Mouse (Mus musculus) CD4-positive, CD25-positive, alpha-beta regulatory T cell, adult 4 months (primary cell): Measurements from ENCODE around the gene Dlec1. TPM values are rescaled to one million over a fixed set of nuclear protein-coding genes. Genes with fewer than 3 reads are reported as not detected.

Experiments
- ATAC-seq: one replicate; pipeline ENCODE4 v1.8.0; 2017
- polyA plus RNA-seq, 2 experiments: library from polyadenylated mRNA; unstranded; fragments of 100-300 nt; shearing (Covaris generic); gene quantifications; one replicate each; pipeline ENCODE4 v1.2.1; 2017

Gene Dlec1
- polyA plus RNA-seq, 2 experiments from 2014 or later: not detected

DNA sequence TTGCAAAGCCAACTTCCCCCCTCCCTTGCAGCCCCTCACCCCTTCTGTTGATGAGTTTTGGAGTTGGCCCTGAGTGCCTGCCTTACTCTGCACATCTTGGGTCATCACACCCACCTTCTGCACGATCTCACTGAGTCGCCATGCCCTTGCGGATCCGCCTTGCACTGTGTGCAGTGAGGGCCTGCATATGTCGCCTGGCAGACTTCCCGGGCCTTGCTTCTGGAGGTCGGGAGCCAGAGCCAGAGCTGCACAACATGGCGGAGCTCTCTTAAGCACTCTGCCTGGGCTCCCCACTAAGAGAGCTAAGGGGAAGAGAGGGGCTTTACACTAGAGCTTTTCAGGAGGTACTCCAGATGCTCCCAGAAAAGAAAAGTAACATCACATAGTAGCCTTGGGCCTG lies 42.4 kb downstream of the Dlec1 start:
- no peak for ATAC-seq

DNA sequence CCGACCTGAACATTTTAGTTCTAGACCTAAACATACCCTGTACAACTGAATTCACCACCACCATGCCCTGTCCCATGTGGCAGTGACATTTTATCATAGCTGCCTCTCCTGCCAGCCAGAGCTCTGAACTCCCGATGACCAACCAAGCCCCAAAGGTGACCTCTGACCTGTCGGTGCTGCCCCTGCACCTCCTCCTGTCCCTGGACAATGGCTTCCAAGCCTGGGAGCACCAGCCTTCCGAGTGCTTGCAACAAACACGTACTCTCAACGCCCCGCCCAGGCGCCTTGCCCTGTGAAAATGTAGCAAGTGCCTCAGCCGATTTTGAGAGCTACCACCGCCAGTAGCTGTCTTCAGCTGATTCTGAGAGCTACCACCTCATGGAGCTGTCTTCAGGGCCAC lies 42.9 kb downstream of the Dlec1 start:
- ATAC-seq: no peak

DNA sequence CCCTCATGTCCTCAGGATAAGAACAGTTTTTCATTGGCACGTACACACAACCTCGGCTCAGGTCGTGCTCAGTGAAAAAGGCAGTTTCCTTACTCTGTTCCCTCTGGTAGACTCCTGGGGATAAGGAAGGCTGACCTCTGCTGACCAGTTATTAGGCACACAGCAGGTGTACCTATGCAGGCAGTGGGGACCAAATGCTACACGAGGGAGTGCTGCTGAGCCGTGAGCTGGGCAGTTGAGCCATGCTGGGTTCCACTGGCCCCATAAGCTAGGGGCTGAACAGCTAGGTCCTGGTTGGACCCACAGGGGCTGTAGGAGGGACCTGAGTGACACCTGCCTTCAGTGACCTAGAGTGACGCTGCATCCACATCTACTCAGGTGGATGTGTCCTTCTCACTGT lies 43.4 kb downstream of the Dlec1 start:
- no peak for ATAC-seq

DNA sequence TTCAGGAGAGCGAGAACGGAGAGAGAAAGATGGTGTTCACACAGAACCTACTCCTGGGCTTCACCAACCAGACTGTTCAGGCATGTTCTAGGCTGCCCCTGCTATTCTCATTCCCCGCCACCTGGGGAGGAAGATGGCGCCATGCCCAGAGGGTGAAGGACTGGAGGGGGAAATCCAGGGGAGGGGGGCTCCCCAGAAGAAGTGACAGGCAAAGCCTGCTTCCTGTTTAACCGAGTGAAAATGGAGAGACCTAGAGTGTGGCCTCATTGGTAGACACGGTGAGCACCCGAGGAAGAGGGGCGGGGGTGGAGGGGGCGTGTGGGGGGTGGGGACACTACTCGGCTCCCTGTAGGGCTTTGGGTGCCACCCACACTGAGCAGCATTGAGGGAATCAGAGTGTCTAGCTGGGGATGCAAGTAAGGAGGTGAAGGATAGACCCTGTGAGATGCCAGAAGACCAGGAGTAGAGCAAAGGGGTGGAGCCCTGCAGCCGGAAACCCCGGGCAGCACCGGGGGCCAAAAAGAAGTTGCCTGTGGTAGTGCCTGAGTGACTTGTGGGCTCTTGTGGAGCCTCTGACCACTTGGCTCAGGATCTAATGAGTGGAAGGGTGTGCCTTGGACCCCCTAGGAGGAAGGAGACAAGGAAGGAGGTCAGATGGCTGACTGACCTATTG lies 44.0 kb downstream of the Dlec1 start:
- ATAC-seq: no peak

DNA sequence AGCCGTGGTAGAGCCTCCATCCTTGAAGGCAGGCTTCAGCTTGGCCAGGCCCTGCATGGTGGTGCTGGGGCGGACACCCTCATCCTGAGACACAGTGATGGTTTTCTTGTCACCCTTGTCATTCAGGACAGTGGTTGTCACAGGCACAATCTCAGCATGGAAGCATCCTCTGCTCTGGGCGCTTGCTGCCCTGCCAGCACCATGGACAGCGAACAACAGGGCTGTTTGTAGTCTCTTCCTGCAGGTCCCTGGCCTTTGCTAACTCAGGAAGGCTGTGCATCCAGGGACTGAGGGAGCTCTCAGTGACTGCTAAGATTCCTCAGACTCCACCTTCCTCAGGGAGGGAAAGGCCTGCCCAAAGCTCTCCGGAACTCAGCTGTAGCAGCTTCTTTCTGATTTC lies 47.3 kb downstream of the Dlec1 start:
- no peak for ATAC-seq

DNA sequence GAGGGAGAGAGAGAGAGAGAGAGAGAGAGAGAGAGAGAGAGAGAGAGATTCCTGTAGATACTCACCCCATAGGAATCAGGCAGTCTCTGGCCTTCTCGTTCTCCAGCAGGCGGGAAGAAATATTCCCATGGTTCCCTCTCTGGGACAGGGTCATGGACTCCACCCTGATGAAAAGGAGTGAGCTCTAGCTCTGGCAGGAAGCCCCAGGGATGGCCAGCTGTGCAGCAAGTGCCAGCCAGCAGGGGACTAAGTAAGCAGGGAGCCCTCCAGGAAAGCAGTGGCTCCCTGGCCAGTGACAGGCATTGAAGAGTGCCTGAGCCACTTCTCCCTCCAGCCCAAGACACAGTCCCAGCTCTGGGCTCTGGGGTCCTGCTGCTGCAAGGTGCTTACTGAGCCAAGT lies 49.5 kb downstream of the Dlec1 start:
- ATAC-seq: no peak

DNA sequence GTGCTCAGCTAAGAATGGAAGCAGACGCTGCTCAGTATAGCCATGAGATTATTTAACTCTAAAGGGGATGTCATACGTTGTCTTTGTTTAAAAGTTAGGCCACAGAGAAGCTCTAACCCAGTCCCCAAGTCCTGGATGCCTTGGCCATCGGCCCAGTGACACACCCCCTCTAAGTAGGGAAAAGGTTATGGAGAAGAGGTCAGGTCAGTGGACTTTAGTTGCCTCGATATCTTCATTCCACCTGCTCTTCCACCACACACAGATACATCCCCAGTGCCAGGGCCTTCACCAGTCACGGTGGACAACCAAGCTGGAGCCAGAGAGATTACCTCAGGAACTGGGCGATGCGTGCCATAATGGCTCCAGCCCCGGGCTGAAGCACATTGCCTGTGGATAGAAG lies 53.1 kb downstream of the Dlec1 start:
- no peak for ATAC-seq

DNA sequence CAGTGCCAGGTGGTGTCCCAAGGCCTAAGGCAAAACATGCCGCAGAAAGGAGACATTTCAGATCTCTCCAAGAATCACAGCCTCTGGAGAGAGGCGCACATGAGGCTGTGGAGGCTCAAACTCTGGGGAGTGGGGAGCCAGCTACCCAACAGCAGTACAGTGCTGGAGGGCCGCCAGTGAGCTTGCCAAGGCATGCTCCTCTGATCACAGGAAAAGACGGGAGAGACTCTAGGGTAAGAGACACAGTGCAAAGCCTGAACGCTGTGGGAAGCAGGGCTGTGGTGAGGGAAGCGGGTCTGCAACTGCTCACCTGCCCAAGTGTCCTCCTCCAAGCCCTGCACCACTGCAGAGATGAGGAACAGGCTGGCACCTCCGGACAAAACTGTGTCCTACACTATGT lies 53.5 kb downstream of the Dlec1 start:
- ATAC-seq: no peak

DNA sequence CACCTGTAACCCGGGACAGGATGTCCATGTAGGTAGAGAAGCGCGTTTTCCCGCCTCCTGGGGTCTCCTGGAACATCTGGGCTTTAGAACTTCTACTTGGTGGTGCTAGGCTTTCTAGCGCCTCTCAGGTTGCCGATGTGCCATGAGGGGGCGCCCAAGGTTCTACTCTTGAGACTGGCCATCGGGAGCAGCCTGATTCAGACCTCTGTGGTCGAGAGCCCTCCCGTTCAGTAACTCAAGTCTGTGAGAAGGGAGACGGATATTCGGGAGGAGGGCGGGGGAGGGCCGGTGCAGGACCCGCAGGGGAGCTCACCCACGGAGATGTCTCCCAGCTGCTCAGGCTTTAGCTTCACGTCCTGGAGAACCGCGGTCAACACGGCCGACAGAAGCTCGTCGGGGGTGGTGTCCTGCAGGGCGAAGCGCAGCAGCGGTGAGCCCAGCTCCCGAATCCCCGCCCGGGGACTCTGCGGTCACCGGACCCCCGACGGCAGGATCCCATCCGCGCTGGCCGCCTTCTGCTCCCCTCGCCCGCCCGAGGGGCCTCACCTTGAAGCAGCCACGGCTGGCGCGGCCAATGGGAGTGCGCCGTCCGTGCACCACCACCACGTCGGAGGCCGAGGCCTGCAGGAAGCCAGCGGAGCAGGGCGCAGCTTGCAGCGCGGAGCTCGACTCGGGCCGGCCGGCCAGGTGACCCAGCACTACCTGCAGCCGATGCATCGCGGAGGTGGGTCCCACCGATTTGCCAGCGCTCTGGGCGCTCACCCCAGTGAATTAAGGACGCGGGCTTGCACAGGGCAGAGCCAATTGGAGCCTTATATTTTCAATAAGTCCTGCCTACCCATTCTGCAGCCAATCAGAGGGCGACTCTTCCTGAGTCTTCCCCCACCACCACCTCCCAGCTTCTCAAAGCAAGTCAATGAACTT lies 54.3 kb downstream of the Dlec1 start, which contains the start of gene Acaa1b:
Gene Acaa1b, minus strand, starts transcription at position 816 of the 924 bp plus-strand sequence.
- ATAC-seq: no peak

DNA sequence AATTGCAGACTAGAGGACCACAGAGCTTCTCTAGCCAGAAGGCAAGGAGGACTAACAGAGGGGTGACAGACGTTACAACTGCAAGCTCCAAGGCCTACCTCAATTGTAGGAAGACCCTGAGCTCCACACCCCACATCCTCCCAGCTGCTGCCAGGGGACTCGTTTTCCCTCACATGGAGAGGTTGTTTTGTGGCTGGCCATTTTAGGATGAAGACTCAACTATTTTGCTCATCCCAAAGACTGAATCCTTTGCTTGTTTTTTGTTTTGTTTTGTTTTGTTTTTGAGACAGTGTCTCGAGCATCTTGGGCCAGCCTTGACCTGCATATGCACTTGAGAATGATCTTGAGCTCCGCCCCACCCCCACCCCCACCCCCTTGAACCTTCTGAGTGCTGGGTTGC lies 56.6 kb downstream of the Dlec1 start, which contains the start of gene Gm47289:
Gene Gm47289, plus strand, starts transcription at position 301 of the 400 bp plus-strand sequence.
- ATAC-seq: no peak

DNA sequence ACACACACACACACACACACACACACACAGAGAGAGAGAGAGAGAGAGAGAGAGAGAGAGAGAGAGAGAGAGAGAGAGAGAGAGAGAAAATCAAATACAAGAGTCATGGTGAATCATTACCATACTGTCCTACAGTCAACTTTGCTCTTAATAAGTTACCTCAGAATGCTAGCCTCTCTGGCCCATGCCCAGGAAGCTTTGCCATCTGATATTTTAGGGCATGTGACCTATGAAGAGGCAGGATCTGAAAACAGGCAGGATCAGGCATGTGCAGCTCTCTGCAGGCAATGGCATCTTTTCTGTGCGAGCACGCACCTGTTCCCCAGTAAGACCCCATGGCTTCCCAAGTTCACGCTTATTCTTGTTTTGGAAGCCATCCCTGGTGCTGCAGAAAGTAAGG lies 58.4 kb downstream of the Dlec1 start:
- no peak for ATAC-seq

DNA sequence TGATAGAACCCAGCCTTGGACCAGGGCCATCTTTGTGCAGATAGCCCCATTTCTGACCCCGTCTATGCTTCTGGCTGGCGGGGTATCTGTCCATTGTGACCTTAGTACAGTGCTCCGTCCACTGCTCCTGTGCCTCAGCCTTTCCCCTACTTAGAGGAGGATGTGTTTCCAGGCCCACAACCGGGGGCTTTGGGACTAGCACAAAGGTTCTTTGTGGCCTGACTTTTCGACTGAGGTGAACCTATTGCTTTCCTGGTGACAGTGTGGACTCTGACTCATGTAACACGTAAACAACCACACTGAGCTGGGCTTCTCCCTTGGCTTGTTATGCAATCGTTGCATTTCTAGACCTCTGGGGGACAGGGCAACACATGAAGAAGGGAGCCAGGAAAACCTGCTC lies 62.5 kb downstream of the Dlec1 start:
- ATAC-seq: no peak

DNA sequence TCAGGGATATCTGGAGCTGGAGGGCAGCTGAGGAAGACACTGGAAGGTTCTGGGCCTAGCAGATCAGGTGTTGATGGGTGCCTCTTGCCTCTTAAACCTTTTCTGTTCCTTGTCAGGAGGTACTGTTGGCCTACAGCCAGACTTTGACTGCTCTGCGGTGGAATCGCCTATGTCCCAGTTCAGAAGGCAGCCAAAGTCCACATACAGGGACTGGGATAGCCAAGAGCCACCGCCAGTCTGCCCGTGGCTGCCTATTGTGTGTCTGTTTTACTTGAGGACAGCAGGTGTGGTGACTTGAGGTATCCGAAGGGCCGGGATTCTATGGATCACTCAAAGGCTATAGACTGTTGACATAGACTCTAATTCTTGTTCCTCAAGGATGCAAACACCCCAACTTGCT lies 63.3 kb downstream of the Dlec1 start:
- no peak for ATAC-seq

DNA sequence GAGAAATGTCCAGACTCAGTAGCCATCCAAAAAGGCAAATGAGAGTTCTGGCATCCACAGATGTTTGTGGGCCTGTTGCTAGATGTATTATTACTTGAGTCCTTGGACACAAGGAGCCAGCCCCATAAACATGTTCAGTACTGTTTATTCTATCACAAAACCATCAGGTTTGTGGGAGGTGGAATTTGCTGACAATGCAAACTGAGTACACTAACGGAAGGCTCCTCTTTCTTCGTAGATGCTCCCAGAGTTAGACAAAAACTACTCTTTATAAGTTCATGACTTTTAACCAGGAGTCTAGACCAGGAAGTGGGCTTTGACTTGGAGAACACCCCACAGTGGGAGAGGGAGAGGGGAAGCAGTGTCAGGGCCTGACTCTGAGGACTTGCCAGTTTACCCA lies 65.3 kb downstream of the Dlec1 start:
- ATAC-seq: no peak

DNA sequence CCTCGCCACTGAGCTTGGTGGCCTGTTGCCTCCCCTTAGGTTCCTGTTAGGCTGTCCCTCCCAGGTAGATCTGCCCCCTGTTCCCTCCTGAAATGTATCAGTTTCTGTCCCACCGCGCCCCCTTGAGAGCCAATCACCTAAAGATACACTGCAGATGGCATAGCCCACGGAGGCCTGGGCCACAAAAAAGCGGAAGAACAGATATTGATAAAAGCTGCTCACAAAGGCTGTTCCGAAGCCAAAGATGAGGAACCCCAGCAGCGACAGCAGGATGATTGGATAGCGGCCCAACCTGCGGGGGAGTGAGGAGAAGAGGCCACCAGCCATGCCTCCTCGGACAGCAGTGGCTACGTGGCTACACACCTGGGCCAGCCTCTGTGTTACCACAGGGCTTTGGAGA lies 77.0 kb downstream of the Dlec1 start:
- ATAC-seq: no peak

DNA sequence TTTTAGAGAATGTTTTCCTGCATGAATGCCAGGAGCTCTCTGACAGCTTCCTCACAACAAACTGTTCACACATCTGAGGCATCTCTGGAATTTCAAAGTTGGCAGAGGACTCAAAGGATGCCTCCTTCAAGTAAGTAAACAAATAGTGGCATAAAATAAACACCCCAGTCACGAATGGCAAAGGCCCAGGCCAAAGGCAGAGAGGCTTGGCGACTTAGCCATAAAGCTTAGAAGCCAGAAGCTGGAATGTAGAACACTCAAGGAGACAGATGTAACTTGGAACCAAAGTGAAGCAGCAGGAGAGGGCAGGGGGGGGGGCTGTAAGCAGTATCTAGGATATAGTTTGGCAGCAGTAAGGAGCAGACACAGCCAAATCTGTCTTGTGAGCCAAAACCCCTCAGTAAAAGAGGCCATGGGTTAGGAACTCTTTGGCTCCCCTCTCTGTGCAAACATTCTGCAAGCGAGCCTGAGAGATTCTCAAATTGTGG lies 79.0 kb downstream of the Dlec1 start:
- ATAC-seq: no peak

DNA sequence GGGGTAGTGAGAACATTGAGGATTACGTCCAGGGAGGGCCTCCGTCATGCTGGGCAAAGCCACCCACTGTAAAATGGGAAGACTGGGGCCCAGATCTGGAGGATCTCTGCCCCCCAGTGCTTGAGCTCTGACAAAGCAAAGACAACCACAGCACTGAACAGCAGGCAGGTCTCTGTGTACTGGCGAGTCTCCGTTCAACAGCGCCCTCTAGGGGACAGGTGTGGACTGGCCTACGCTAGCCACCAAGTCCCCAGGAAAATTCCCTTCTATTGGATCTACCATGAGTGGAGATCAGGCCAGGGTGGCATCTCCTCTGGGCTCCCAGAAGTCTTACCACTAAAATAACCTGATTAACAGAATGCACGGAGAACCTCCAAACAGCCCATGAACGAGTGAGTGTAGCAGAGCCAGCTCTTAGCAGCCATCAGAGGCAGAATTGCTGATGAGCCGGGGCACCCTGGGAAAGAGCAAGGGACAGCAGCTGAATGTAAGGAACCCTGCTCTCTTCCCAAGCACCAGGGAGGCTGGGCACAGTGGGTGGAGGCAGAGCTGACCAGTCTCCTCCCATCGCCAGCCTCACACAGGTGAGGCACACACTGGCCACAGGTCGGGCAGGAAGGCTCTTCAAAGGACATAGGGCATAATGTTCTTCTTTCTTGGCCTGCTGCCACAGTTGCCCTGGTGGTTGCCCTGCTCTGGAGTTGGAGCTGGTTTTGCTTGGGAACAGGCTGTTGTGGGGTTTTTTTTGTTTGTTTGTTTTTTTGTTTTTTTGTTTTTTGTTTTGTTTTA lies 90.1 kb downstream of the Dlec1 start:
- no peak for ATAC-seq

Other genes with a start within 250 kb of the Dlec1 start
- gene Ctdspl, start 176.0 kb upstream of the Dlec1 start, polyA plus RNA-seq: under 1 TPM; 0.62 to 0.75 TPM
- gene Vill, start 49.7 kb upstream of the Dlec1 start, polyA plus RNA-seq: 10 to 100 TPM; 19.6 to 28.1 TPM
- gene Plcd1, start 9.0 kb upstream of the Dlec1 start, polyA plus RNA-seq: 1 to 10 TPM; 1.2 to 3.5 TPM
- gene Acaa1b, start 54.6 kb downstream of the Dlec1 start, polyA plus RNA-seq: not detected
- gene Gm47289, start 56.7 kb downstream of the Dlec1 start, polyA plus RNA-seq: not detected
- gene Slc22a13, start 106.6 kb downstream of the Dlec1 start, polyA plus RNA-seq: not detected
- 1 to 10 TPM; 7.6 to 8.0 TPM for gene Oxsr1, start 219.9 kb downstream of the Dlec1 start, polyA plus RNA-seq
- gene Acaa1a, start 237.2 kb downstream of the Dlec1 start, polyA plus RNA-seq: 10 to 100 TPM; 38.7 to 55.1 TPM
- gene Myd88, start 238.9 kb downstream of the Dlec1 start, polyA plus RNA-seq: 10 to 100 TPM; 63.4 to 74.5 TPM